Mouse (Mus musculus) T-cell, adult 2 months (primary cell): ENCODE results near the gene Cpeb4.

Experiments used
- DNase-seq: peaks from one replicate; pipeline ENCODE4 v3.0.0; 2022; ENCODE audit warnings: low spot score

Cpeb4 gene

DNA sequence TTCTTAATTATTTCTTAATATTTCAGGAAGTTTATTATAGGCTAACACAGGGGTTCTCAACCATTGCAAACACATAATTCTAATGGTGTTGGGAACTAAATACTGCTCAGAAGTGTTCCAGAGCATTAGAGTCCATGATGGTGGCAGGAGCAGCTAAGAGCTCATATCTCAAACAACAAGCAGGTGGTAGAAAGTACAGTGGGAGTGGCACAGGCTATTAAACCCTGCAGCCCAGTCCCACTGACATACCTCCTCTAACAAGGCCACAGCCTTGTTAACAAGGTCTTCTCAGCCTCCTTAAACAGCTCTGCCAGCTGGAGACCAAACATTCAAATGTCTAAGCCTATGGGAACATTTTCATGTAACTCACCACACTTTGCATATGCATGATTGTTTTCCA is 27.2 kb downstream of the Cpeb4 start:
- no peak for DNase-seq

DNA sequence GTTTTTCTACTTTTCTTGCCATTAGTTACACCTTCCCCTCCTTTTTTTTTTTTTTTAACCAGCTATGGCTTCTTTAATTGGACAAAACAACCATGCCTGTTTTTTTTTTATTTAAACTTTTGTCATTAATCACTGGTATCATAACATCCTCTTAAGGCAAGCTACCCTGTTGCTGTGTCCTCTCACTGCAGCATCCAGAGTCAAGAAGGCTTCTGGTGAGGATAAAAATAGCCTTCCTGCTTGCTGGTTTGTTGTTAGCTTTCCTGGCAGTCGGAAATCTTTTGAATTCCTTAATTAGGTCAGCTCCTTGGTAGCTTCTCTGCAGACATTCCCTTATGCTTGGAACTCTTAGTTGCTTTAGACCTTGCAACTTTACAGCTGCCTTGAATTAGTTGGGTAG is 28.7 kb downstream of the Cpeb4 start:
- DNase-seq, result no peak

DNA sequence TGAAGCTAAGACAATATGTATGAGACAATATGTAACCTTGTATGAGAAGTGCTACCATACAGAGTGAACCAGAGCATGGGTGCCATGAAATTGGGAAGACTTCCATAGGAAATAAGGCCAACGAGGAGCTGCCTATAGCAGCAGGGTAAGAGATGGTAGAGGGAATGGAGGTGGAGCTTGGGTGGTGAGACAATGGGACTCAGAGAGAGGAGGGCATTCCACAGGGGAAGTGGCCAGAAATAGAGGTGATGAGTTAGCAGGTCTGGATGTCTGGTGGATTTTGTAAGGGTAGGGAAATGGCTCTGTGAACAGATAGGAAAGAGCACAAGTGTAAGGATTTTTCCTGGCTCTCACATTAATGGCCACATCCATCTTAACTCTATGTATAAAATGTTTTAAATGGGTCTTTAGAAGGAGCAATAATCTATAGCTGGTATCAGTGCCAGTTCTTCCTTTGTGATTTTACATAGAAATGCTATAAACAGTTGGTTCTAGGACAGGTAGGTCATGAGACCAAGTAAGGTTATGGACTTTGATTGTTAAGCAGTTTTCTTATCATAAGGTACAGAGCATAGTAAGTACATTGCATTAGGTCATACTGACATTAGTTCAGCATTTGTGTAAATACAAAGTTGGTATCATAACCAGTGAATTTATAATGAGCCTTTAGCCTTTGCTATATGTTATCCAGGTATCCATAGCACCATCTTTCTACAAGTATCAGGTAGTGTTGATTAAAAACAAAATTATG is 30.4 kb downstream of the Cpeb4 start:
- no peak for DNase-seq

- no peak for DNase-seq
Measured at GRCm38 (mm10) chr11:31906499-31906898, 34.5 kb downstream of the Cpeb4 start.

GRCm38 (mm10) chr11:31907650-31908049 is 35.6 kb downstream of the Cpeb4 start:
- DNase-seq, result no peak

DNA sequence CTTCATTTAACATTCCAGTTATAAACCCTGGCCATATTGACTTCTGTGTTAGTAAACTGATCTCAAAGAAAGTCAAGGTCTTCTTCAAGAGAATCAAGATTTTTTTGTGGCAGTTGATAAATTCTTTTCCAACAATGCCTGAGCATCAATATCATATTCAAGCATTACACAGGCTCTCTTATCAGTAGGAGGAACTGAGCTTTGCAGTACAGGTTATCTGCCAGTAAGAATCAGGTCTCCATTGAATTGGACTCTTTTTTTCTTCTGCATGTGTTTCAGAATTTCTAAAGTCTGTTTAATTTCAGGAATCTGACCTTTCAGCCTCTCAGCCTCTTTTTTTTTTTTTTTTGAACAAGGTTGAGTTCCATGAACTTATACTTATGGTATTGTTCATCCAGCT is 40.9 kb downstream of the Cpeb4 start:
- DNase-seq, result no peak

DNA sequence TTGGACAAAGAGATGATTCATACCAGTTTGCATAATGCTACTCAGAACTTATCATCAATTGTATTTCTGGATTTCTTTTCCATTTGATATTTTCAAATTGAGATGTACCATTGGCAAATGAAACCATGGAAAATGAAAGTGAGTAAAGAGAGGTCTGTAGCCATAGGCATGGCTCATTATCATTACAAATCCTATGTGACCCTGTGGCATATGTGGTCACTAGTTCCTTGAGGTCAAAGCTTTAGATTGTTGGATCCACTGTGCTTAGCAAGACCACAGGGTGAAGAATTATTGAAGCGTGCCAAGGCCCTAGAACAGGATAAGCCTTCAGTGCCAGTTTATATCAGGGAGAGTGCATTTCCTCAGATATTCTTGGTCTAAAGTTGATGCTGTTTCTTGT is 45.8 kb downstream of the Cpeb4 start:
- DNase-seq, result no peak

- no peak for DNase-seq
Measured at GRCm38 (mm10) chr11:31930051-31930450, 58.0 kb downstream of the Cpeb4 start.

GRCm38 (mm10) chr11:31935652-31936051 is 63.6 kb downstream of the Cpeb4 start:
- DNase-seq, result no peak

GRCm38 (mm10) chr11:31936910-31937525 is 65.0 kb downstream of the Cpeb4 start:
- DNase-seq, result no peak

- DNase-seq, result no peak
Measured at GRCm38 (mm10) chr11:31940898-31941639, 69.1 kb downstream of the Cpeb4 start.

GRCm38 (mm10) chr11:31941640-31942638 is 69.9 kb downstream of the Cpeb4 start:
- DNase-seq, result no peak

DNA sequence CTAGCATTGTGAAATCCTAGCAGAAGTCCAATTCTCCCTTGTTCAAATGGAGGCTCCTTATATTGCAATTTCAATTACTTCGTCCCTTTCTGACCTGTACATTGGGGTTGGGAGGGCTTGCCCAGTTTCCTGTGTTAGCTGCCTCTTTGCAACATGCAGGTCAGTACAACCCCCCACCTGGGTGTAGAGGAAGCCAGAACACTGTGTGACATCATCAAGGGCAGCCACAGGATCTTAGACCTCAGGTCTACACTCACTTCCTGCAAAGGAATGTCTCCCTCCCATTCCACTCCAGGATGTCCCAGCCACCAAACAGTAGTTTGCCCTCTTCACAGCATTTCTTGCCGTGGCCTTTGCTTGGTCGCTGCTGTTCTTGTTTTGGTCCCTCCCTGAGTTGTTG is 73.5 kb downstream of the Cpeb4 start:
- DNase-seq, result peak; percentile 23

GRCm38 (mm10) chr11:31948462-31949330 is 76.7 kb downstream of the Cpeb4 start:
- peak; percentile 20 for DNase-seq

- peak; percentile 66 for DNase-seq
Measured at GRCm38 (mm10) chr11:31949331-31949785, 77.3 kb downstream of the Cpeb4 start.

DNA sequence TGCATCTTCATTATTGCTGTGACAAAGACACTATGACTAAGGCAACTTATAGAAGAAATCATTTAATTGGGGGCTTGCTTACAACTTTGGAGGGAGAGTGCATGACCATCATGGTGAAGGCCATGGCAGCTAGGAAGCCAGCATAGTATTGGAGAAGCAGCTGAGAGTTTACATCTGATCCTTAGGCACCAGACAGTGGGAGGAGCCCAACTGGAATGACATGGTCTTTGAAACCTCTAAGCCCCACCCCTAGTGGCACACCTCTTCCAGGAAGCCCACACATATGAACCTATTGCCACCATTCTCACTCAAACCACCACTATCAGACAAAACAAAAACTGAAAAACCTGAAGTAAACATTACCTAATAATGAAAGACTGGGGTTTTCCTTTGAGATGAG is 88.1 kb downstream of the Cpeb4 start:
- no peak for DNase-seq

DNA sequence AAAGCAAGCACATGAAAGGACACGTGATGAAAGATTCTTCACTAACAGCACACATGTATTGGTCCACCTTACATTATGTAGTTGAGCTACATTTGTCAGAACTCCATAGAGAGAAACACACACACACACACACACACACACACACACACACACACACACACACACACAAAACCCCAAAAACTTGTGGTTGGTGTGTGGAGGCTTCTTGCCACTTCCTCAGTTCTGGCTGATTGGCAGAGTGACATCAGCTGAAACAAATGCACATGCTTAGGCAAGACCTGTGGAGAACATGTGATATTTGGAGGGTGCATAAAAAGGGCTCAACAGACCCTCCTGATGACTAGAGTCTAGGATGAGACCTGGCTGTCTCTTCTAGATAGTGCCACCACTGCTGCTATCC is 92.0 kb downstream of the Cpeb4 start:
- DNase-seq, result peak; percentile 31

DNA sequence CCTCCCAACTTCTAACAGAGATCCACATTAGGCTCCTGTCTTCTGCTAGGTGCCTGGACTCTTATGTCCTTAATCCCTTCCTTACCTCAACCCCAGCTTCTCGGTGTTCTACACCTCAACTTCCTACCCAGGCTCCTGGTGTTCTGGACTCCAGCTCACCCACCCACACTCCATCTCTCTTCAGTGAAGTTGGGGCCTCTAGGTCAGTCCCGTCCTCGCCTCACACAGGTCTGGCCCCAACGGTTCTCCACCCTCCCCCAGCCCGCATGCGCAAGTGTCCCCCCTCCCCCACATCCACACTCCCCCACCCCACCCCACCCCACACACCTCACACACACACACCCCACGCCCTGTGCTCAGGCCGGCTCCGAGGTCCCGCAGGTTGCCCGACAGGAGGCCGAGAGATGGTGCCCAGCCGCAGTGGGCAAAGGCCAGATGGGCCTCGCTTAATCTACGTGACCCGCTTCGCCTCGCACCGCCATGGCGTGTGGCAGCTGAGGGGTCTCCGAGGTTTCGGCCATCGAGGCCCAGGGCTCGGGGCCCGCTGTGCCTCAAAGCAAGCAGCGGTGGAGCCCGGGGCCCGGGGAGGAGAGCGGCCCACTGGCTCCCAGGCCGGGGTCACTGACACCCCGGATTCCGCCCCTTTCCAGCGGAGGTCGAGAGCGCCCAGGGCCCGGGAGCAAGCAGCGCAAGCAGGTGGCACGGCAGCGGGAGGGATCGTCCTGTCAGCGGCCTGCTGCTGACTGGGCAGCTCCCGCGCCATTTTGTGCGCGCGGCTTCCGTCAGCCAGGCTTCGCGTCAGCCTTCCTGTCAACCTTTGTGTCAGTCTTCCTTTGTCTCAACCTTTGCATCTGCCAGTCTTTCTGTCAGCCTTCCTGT is 93.5 kb downstream of the Cpeb4 start, which contains the start of gene 4930524B15Rik:
Gene 4930524B15Rik, plus strand, starts transcription at position 337 of the 879 bp plus-strand sequence.
- no peak for DNase-seq

DNA sequence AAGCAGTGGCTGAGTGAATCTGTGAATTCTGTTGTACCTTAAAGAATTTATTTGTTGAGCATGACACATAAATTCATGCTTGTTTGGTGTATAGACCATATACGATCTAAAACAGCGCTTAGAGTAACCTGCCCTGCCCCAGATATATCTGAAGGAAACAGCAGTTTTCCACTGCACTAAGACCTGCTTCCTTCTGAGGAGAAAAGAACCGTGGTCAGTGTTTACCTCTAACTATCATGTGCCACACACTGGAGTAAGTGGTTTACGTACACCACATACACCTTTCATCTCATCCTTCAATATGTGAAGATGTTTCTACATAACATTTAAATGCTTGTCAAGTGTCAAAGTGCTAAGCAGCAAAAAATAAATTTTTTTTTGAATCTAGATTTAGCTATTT is 102.1 kb downstream of the Cpeb4 start:
- DNase-seq, result no peak

DNA sequence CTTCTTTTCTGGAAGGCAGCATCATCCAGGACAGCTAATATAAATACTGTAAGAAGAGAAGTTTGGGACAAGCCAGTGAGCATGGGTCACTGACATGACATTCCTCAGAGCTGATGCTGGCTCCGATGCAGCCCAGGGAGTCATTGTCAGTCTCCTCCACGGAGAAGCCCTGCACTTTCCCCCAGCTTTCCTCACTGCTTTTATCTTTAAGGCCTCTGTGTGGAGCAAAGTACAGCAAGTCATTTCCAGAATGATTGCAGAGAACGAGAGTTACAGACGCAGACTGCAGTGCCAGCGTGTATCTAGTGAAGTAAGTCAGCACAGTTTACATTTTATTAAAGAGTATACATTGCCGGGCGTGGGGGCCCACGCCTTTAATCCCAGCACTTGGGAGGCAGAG is 102.8 kb downstream of the Cpeb4 start:
- no peak for DNase-seq
